Mouse (Mus musculus) effector memory CD4-positive, alpha-beta T cell, adult 7 months (primary cell): ENCODE data around the gene Gm8180. TPM values are rescaled to one million over a fixed set of nuclear protein-coding genes. Genes with fewer than 3 reads are reported as not detected.

Experiments used
- polyA plus RNA-seq: library from polyadenylated mRNA; unstranded; fragments of 100-300 nt; shearing (Covaris generic); gene quantifications from one replicate; pipeline ENCODE4 v1.2.1, GENCODE M21; 2017

The Gm8180 gene
- polyA plus RNA-seq: not detected

DNA sequence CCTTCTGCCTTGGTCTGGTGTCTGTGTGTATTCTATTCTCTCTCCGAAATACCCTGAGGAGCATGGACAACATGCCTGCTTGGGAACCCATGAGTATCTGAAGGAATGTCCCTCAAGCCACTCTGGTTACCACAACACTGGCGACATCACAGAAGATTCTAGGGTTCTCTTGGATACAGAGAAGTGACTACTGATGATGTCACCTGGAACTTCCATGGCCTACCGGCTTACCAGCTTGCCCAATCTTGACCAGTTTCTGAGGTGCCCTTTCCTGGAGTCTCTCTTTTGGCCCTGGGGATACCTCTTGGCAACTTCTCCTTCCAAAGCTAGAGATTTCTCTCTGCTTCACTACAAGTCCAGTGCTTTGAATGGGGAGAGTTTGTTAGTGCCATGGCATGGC, at the start of gene Gm8180:
Gene Gm8180, minus strand, starts transcription at position 101 of the 400 bp plus-strand sequence.

DNA sequence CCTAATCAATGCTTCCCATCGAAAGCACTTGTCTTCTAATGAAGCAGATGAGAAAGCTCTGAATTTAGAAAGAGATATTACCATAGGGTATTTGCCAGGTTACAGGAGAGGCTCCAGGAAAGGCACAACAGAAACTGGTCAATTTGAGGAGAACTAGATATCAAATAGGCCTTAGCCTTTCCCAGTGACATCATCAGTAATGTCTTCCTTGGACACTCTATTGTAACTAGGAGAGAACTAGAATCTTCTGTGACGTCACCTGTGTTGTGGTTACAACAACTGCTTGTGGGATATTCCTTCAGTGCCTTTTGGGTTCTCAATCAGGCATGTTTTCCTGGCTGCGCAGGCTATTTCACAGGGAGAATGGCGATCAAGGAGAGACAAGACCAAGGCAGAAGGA, 37.0 kb downstream of the Gm8180 start, which contains the start of gene Gm6526:
Gene Gm6526, plus strand, starts transcription at position 301 of the 400 bp plus-strand sequence.

Other genes starting within 250 kb of the Gm8180 start
- not detected for gene Gm5799, start 241.2 kb downstream of the Gm8180 start, polyA plus RNA-seq
- not detected for gene Gm17654, start 205.6 kb downstream of the Gm8180 start, polyA plus RNA-seq
- gene Gm10375, start 176.7 kb downstream of the Gm8180 start, polyA plus RNA-seq: not detected
- not detected for gene Gm8165, start 107.5 kb downstream of the Gm8180 start, polyA plus RNA-seq
- 1.3 TPM for gene Gm7324, start 86.9 kb downstream of the Gm8180 start, polyA plus RNA-seq
- not detected for gene Gm16506, start 57.3 kb downstream of the Gm8180 start, polyA plus RNA-seq
- gene Gm6526, start 36.9 kb downstream of the Gm8180 start, polyA plus RNA-seq: 0.22 TPM
- not detected for gene Ear1, start 90.8 kb upstream of the Gm8180 start, polyA plus RNA-seq
- not detected for gene Ear10, start 138.8 kb upstream of the Gm8180 start, polyA plus RNA-seq
- not detected for gene Gm8113, start 140.6 kb upstream of the Gm8180 start, polyA plus RNA-seq
- not detected for gene Ang5, start 172.3 kb upstream of the Gm8180 start, polyA plus RNA-seq
- gene Ang6, start 217.5 kb upstream of the Gm8180 start, polyA plus RNA-seq: not detected